Mouse (Mus musculus) thymus, postnatal 14 days (tissue): Measurements from ENCODE around the gene Ctdspl2.
"Not testable (repeated sequence)": the region's sequence is repeated elsewhere in the genome, so short reads cannot be mapped to it uniquely, and the experiment has no call there.

Source experiments
- DNase-seq: peaks from one replicate; pipeline ENCODE4 v3.0.0; 2021

Ctdspl2 gene

GRCm38 (mm10) chr2:121955765-121956223, at the start of gene Ctdspl2, which contains the start of gene Mageb3:
Ctdspl2 (plus strand) TSS chr2:121956001.
Mageb3 (minus strand) TSS chr2:121956092.
- DNase-seq: peak; percentile 99

- DNase-seq: no peak
Observed at GRCm38 (mm10) chr2:121909975-121910374, 45.8 kb upstream of the Ctdspl2 start.

GRCm38 (mm10) chr2:121916047-121916970, 39.5 kb upstream of the Ctdspl2 start:
- DNase-seq: no peak

- not testable (repeated sequence) for DNase-seq
Observed at GRCm38 (mm10) chr2:121937624-121938023, 18.2 kb upstream of the Ctdspl2 start.

- no peak for DNase-seq
Observed at GRCm38 (mm10) chr2:121943364-121943763, 12.4 kb upstream of the Ctdspl2 start.

GRCm38 (mm10) chr2:121954971-121955656, 687 bp upstream of the Ctdspl2 start:
- peak; percentile 14 for DNase-seq

- peak; percentile 95 for DNase-seq
Observed at GRCm38 (mm10) chr2:121956224-121957018, 620 bp downstream of the Ctdspl2 start.

- DNase-seq: no peak
Observed at GRCm38 (mm10) chr2:121957216-121957792, 1.5 kb downstream of the Ctdspl2 start.

- DNase-seq: no peak
Observed at GRCm38 (mm10) chr2:121995738-121996137, 39.9 kb downstream of the Ctdspl2 start.

GRCm38 (mm10) chr2:122008832-122009231, 53.0 kb downstream of the Ctdspl2 start:
- DNase-seq: no peak

GRCm38 (mm10) chr2:122011441-122011840, 55.6 kb downstream of the Ctdspl2 start:
- no peak for DNase-seq

GRCm38 (mm10) chr2:122018705-122019104, 62.9 kb downstream of the Ctdspl2 start:
- DNase-seq: no peak

GRCm38 (mm10) chr2:122022284-122022683, 66.5 kb downstream of the Ctdspl2 start:
- DNase-seq: no peak

- DNase-seq: not testable (repeated sequence)
Observed at GRCm38 (mm10) chr2:122027091-122027490, 71.3 kb downstream of the Ctdspl2 start.

- DNase-seq: peak; percentile 93
Observed at GRCm38 (mm10) chr2:122027862-122028755, 72.3 kb downstream of the Ctdspl2 start, which contains the start of gene Eif3j1. Eif3j1 (plus strand) TSS chr2:122028546.

GRCm38 (mm10) chr2:122028756-122029700, 73.2 kb downstream of the Ctdspl2 start:
- DNase-seq: no peak

- DNase-seq: no peak
Observed at GRCm38 (mm10) chr2:122031970-122032369, 76.2 kb downstream of the Ctdspl2 start.

GRCm38 (mm10) chr2:122036064-122036463, 80.3 kb downstream of the Ctdspl2 start:
- no peak for DNase-seq

GRCm38 (mm10) chr2:122043926-122044325, 88.1 kb downstream of the Ctdspl2 start:
- no peak for DNase-seq
